Mouse (Mus musculus) lung, postnatal 0 days (tissue): ENCODE data around the gene Cdcp1. TPM values are rescaled to one million over a fixed set of nuclear protein-coding genes. Genes with fewer than 3 reads are reported as not detected.

ENCODE experiments used
- ATAC-seq: fragments of 200-750 bp; cut with Nextera tagmentation; 2 replicates; pipeline ENCODE4 v1.8.0; 2017; ENCODE audit warnings: moderate library complexity
- DNase-seq: peaks from one replicate; pipeline ENCODE4 v3.0.0-alpha.2; 2016; ENCODE audit warnings: low spot score
- H3K27ac ChIP-seq: fragments of 300-500 bp; sonication (generic); 2 replicates; pipeline ENCODE4 v1.5.1; 2014; ENCODE audit warnings: antibody characterized with exemption, mild to moderate bottlenecking, low read length, mixed read lengths
- H3K27me3 ChIP-seq: fragments of 300-500 bp; sonication (generic); replicated peaks from 2 replicates; pipeline ENCODE4 v1.6.1; 2014; ENCODE audit warnings: low read length, mixed read lengths; ENCODE audit not compliant: insufficient read depth
- H3K36me3 ChIP-seq: fragments of 300-500 bp; sonication (generic); 2 replicates; pipeline ENCODE4 v1.6.1; 2014; ENCODE audit warnings: low read length, mixed read lengths; ENCODE audit not compliant: insufficient read depth
- H3K4me1 ChIP-seq: fragments of 300-500 bp; sonication (generic); 2 replicates; pipeline ENCODE4 v1.6.1; 2014; ENCODE audit warnings: antibody characterized with exemption, low read depth, low read length, mixed read lengths; ENCODE audit not compliant: insufficient read depth
- H3K4me2 ChIP-seq: fragments of 300-500 bp; sonication (generic); replicated peaks from 2 replicates; pipeline ENCODE4 v1.6.1; 2014; ENCODE audit warnings: low read depth, mild to moderate bottlenecking, low read length, moderate library complexity, mixed read lengths
- H3K4me3 ChIP-seq: fragments of 300-500 bp; sonication (generic); 2 replicates; pipeline ENCODE4 v1.5.1; 2014; ENCODE audit warnings: low read depth, low read length
- H3K9ac ChIP-seq: fragments of 300-500 bp; sonication (generic); replicated peaks from 2 replicates; pipeline ENCODE4 v1.6.1; 2014; ENCODE audit warnings: low read depth, mild to moderate bottlenecking
- H3K9me3 ChIP-seq: fragments of 300-500 bp; sonication (generic); 2 replicates; pipeline ENCODE4 v1.6.1; 2016; ENCODE audit warnings: low read length, mixed read lengths
- CTCF ChIP-seq: IDR thresholded peaks from 2 replicates; pipeline ENCODE4 v1.5.1; 2016; ENCODE audit warnings: antibody characterized with exemption, mild to moderate bottlenecking
- EP300 ChIP-seq: IDR thresholded peaks from 2 replicates; pipeline ENCODE4 v1.6.1; 2016; ENCODE audit warnings: antibody characterized with exemption, mild to moderate bottlenecking, control low read depth
- WGBS: fragments of 180-500 bp; shearing (Covaris S2); extraction: QIAGEN DNeasy Blood & Tissue Kit; methylation state at CpG from one replicate; pipeline ENCODE4 v1.1.7; 2014; 5-methylcytosine and 5-hydroxymethylcytosine counted together
- polyA plus RNA-seq: library from polyadenylated mRNA; unstranded; fragments of >200 nt; fragmentation: Nextera tagmentation; extraction: Ambion mirVana; gene quantifications from 2 replicates; pipeline ENCODE4 v1.2.1, GENCODE M21; 2015

The Cdcp1 gene
- polyA plus RNA-seq, 1 experiment from 2014 or later, result 9.8 TPM

DNA sequence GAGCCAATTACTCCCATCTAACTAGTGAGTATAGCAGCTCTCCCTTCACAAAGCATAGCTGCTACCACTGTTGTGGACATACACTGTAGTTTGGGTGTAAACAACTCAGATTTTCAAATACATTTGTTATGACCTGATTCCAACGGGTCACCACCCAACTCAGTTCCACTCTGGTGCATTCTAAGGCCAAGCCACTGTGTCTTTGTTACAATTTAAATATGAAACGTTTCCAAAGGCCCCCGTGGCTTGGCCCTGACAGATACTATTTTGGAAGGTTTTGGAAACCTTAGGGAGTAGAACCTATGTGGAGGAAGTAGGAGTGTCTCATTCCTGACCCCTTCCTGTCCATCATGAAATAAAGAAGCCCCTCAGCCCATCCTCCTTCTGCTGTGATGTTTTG is 15.7 kb downstream of the Cdcp1 start:
- no peak for ATAC-seq
- H3K4me3 ChIP-seq, result no peak overlapping the region
- WGBS, result 64% methylated on average over 3 of the region's 3 CpGs
- H3K27me3 ChIP-seq, result no peaks in the 10 kb centered on the region
- DNase-seq, result no peak
- TF ChIP-seq EP300 (no peak), CTCF (no peak)
- H3K4me1 ChIP-seq, result no peaks in the 10 kb centered on the region
- H3K36me3 ChIP-seq, result no peaks in the 10 kb centered on the region
- H3K27ac ChIP-seq, result no peak overlapping the region
- H3K4me2 ChIP-seq, result no peak overlapping the region
- no peaks in the 10 kb centered on the region; the same call in 1 of the 2 replicates for H3K9me3 ChIP-seq
- H3K9ac ChIP-seq, result no peak overlapping the region

DNA sequence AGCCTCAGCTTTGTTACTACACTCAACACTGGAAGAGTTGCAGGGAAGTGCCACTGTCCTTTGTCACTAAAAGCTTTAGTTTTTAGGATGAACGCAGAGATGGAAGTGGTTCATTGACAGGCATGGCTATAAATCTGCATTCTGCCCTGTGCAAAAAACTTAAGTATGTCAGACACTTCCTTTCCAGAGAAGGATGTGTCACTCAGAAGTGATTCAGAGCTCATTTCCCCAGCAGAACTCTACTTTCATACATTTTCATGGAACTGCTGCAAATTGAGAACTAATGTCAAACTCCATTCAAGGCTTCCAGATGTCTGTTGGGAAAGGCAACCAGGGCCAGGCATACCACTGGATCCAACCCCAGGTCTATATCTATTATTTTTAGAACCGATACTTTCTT is 27.6 kb downstream of the Cdcp1 start:
- H3K36me3 ChIP-seq, result no peaks in the 10 kb centered on the region
- no peak for ATAC-seq
- H3K27ac ChIP-seq, result no peak overlapping the region
- no peaks in the 10 kb centered on the region for H3K27me3 ChIP-seq
- H3K4me3 ChIP-seq, result no peak overlapping the region
- no peak for DNase-seq
- H3K9ac ChIP-seq, result no peak overlapping the region
- TF ChIP-seq EP300 (no peak), CTCF (no peak)
- WGBS, result 73% methylated on average over 2 of the region's 2 CpGs
- no peaks in the 10 kb centered on the region for H3K4me1 ChIP-seq
- no peaks in the 10 kb centered on the region for H3K9me3 ChIP-seq
- no peak overlapping the region for H3K4me2 ChIP-seq

DNA sequence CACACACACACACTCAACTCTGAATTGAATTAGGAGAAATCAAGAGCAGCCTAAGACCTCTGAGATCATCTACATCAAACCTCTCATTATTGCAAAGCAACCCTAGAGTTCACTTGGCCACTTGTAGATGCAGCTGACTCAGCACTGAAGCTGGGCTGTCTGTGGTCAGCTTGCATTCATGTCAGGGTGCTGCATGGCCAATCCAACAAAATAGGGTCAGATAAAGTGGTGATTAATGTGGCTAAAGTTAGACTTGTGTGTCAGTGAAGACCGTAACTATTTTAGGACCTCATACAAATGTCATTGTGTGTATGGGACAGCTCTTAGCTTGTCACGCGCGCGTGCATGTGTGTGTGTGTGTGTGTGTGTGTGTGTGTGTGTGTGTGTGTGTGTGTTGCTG is 28.2 kb downstream of the Cdcp1 start:
- Histone ChIP-seq H3K9me3 (no peaks in the 10 kb centered on the region), H3K27me3 (no peaks in the 10 kb centered on the region), H3K27ac (no peak overlapping the region), H3K4me1 (no peaks in the 10 kb centered on the region), H3K4me3 (no peak overlapping the region), H3K36me3 (no peaks in the 10 kb centered on the region), H3K4me2 (no peak overlapping the region), H3K9ac (no peak overlapping the region)
- TF ChIP-seq EP300, result no peak
- no peak for TF ChIP-seq CTCF
- DNase-seq (no peak), ATAC-seq (no peak)
- WGBS, result 90% methylated on average over 5 of the region's 5 CpGs

DNA sequence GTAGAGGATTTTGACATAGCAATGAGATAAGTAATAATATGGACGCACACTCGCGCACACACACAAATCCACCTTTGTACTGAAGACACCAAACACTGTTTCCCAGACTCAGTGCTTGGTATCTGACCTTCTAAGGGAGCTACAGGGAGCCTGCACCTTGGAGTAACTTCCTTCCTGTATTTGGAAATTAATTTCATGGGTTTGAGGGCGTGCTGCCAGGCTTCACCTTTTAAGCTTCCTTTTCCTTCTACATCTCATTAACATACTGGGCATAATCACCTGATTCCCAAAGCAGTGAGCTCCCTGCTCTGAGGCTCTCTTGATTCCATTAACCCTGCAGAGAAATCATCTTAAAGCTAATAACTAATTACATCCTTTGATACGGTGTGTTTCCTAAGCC is 29.7 kb downstream of the Cdcp1 start:
- TF ChIP-seq EP300 (no peak), CTCF (no peak)
- H3K4me3 ChIP-seq, result no peak overlapping the region
- H3K27ac ChIP-seq, result no peak overlapping the region
- H3K36me3 ChIP-seq, result no peaks in the 10 kb centered on the region
- ATAC-seq, result no peak
- H3K9ac ChIP-seq, result no peak overlapping the region
- H3K27me3 ChIP-seq, result no peaks in the 10 kb centered on the region
- no peak for DNase-seq
- no peaks in the 10 kb centered on the region for H3K4me1 ChIP-seq
- WGBS, result 81% methylated on average over 5 of the region's 5 CpGs
- no peak overlapping the region for H3K4me2 ChIP-seq
- no peaks in the 10 kb centered on the region for H3K9me3 ChIP-seq

DNA sequence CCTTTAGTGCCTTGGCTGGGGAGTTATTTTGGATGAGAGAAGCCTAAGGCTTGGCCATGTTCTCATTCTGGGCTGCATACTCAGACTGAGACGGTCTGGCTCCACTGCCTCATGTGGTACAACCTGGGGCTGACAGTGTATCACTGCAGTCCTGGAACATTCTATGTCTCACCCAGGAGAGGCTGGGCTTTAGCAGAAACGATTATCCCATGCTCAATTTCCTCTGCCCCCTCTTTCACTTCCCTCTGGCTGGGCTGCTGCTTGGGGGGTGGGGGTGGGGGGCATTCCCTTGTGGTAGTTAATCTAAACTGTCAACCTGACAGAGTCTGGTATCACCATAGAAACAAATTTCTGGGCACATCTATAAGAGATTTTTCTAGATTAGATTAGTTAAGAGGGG is 30.3 kb downstream of the Cdcp1 start:
- no peak overlapping the region for H3K9ac ChIP-seq
- H3K9me3 ChIP-seq, result no peaks in the 10 kb centered on the region
- H3K4me2 ChIP-seq, result no peak overlapping the region
- TF ChIP-seq CTCF (no peak), EP300 (no peak)
- H3K4me1 ChIP-seq, result no peaks in the 10 kb centered on the region
- no peak overlapping the region for H3K4me3 ChIP-seq
- no peaks in the 10 kb centered on the region for H3K36me3 ChIP-seq
- 54% methylated on average over 2 of the region's 2 CpGs for WGBS
- DNase-seq (no peak), ATAC-seq (no peak)
- H3K27ac ChIP-seq, result no peak overlapping the region
- H3K27me3 ChIP-seq, result no peaks in the 10 kb centered on the region

DNA sequence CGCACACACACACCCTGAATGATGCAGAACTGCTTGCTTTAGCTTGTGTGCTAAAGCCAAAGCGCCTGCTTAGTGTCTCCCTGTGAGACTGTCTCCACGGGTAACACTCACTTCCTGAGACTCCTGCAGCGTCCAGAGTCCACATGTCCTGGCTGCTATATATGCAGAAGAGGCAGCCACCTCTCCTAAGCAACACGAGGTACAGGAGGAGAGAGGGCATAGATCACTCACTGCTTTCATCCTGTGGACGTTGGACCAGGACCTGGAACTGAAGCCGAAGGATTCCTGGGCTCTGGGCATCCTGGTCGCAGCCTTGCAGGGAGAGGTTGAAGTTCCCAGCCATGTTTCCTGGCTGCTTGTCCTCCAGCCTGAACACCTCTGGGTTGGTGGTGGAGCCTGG is 32.6 kb downstream of the Cdcp1 start:
- Histone ChIP-seq H3K4me1 (no peaks in the 10 kb centered on the region), H3K4me3 (no peak overlapping the region), H3K36me3 (no peaks in the 10 kb centered on the region), H3K27ac (no peak overlapping the region), H3K27me3 (no peaks in the 10 kb centered on the region), H3K9me3 (no peaks in the 10 kb centered on the region), H3K4me2 (no peak overlapping the region), H3K9ac (no peak overlapping the region)
- DNase-seq, result no peak
- TF ChIP-seq CTCF (no peak), EP300 (no peak)
- no peak for ATAC-seq
- WGBS, result 72% methylated on average over 8 of the region's 8 CpGs

DNA sequence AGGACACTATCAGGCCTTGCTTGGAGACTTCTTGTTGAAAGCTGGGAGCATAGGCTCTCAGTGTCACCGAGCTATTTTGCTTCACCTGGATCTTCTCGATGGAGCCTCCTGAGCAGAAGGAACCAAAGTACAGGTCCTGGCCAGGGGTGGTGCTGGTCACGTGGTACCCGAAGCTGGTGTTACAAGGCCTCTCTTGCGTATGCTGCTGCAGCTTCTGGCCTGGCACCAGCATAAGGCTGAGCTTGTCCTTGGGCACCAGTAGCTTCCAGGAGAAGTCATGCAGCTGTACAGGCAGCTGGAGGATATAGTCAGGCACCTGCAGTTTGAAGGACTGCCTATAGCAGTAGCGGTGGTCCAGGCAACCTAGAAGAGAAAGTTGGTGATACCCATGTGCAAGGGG is 35.8 kb downstream of the Cdcp1 start:
- WGBS, result 90% methylated on average over 6 of the region's 6 CpGs
- H3K4me2 ChIP-seq, result no peak overlapping the region
- TF ChIP-seq CTCF (no peak), EP300 (no peak)
- no peaks in the 10 kb centered on the region for H3K9me3 ChIP-seq
- no peak overlapping the region for H3K27ac ChIP-seq
- no peak overlapping the region for H3K9ac ChIP-seq
- no peaks in the 10 kb centered on the region for H3K36me3 ChIP-seq
- no peak overlapping the region for H3K4me3 ChIP-seq
- ATAC-seq (no peak), DNase-seq (no peak)
- H3K27me3 ChIP-seq, result no peaks in the 10 kb centered on the region
- no peaks in the 10 kb centered on the region for H3K4me1 ChIP-seq
